ENCODE assay signal across 9 mouse cellular contexts in the genomic region with DNA sequence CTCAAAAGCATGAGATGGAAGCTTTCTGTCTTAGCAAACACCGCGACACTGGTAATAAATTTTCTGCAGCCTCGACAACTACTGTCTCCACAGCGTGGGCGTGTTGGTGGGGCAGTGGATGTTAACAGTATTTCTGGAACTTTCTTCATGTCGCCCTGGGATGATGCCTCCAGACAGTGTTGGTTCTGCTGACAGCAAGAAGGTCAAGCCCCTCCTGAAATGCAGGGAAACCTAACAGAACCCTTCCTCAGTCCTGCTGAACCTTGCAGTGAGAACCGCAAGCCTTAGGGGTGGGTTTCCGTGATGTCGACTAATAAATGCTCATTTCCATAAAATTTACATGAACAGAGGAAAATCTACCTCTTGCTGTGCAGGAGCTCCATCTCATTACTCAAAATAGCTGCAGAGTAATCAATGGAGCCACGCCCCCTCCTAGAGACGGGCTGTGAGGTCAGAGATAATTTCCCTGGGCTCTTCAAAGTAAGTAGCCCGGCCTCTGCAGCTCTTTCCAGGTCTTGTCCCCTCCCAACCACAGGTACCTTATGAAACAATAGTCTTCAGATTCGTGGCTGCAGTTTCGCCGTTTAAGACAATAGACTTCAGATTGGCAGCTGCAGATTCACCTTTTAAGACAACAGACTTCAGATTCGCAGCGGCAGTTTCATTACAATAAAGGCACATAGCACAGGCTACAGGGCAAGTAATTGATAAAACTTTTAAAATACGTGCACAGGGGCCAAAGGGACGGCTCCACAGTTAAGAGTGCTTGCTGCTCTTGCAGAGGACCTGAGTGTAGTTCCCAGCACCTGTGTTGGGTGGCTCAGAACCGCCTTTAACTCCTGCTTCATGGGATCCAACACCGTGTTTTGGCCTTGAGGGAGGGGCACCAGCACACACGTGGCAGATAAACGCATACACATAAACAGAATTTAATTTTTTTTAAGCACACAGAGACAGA.
DNase-seq lines count a peak whose midpoint lies in the region; ATAC-seq and TF ChIP-seq lines count a peak whose summit lies in the region.
"Had no signal": no experiment of that assay in that cellular context is flagged by ENCODE, and none has a peak within 500 bp of the region (broad histone marks: within the 10 kb centered on the region; RNA-seq: fewer than 3 reads in every experiment).

No protein-coding gene starts in this region.

- H3K4me2 ChIP-seq in embryonic facial prominence, embryonic 15.5 days (replicated peaks): peak overlapping the region; percentile 56

- WGBS in embryonic facial prominence, embryonic 15.5 days: 50% methylated on average over 23 of the region's 23 CpGs
- WGBS in hindbrain, embryonic 10.5 days: 59% methylated on average over 23 of the region's 23 CpGs

- no peak for TF ChIP-seq EP300 in ES-Bruce4 (IDR thresholded peaks at IDR 0.05; ENCODE audit: insufficient read depth, low read depth, low read length)

- peak overlapping the region; percentile 10; the same call in 1 of the 2 replicates for H3K4me3 ChIP-seq in ES-Bruce4 (ENCODE audit: low read depth, low read length)
- H3K4me3 ChIP-seq in embryonic facial prominence, embryonic 15.5 days (replicated peaks): peak overlapping the region; percentile 43
- H3K4me3 ChIP-seq in hindbrain, embryonic 10.5 days: peak overlapping the region; percentile 49
- H3K4me3 ChIP-seq: erythroblast, embryonic 14.5 days had no signal

- ATAC-seq in embryonic facial prominence, embryonic 15.5 days (ENCODE audit: insufficient number of reproducible peaks, low FRiP score, low TSS enrichment, low read depth): no peak

- H3K27ac ChIP-seq in ES-Bruce4 (ENCODE audit: insufficient read depth, low read length): no peak overlapping the region
- no peak overlapping the region for H3K27ac ChIP-seq in embryonic facial prominence, embryonic 15.5 days (replicated peaks)
- H3K27ac ChIP-seq in hindbrain, embryonic 10.5 days: peak overlapping the region; percentile 79

- H3K4me1 ChIP-seq in ES-Bruce4 (ENCODE audit: control insufficient read depth, insufficient read depth, low read length): no peaks in the 10 kb centered on the region
- H3K4me1 ChIP-seq in embryonic facial prominence, embryonic 15.5 days: peaks cover 16% of the 10 kb centered on the region; the same call in 1 of the 2 replicates
- peaks cover 13% of the 10 kb centered on the region for H3K4me1 ChIP-seq in hindbrain, embryonic 10.5 days (replicated peaks)

- TF ChIP-seq CTCF in ES-Bruce4 (IDR thresholded peaks at IDR 0.05; ENCODE audit: low read depth, low read length): no peak

- no peaks in the 10 kb centered on the region for H3K27me3 ChIP-seq in ES-Bruce4 (ENCODE audit: control insufficient read depth, insufficient read depth, low read length, poor library complexity, severe bottlenecking)
- H3K27me3 ChIP-seq in embryonic facial prominence, embryonic 15.5 days: no peaks in the 10 kb centered on the region
- H3K27me3 ChIP-seq in hindbrain, embryonic 10.5 days (ENCODE audit: insufficient read depth, poor library complexity, severe bottlenecking): peaks cover 6% of the 10 kb centered on the region; the same call in 1 of the 2 replicates

- no peaks in the 10 kb centered on the region for H3K9me3 ChIP-seq in ES-Bruce4 (replicated peaks; ENCODE audit: control insufficient read depth, insufficient read depth, low read length, poor library complexity, severe bottlenecking)
- no peaks in the 10 kb centered on the region for H3K9me3 ChIP-seq in embryonic facial prominence, embryonic 15.5 days (replicated peaks)
- no peaks in the 10 kb centered on the region for H3K9me3 ChIP-seq in hindbrain, embryonic 10.5 days

- no peak for TF ChIP-seq POLR2A in ES-Bruce4 (IDR thresholded peaks at IDR 0.05; ENCODE audit: insufficient read depth, low read length)

- no peak overlapping the region for H3K9ac ChIP-seq in ES-Bruce4 (ENCODE audit: low read depth, poor library complexity, severe bottlenecking)
- 0 out of 2 replicates have a peak overlapping the region, but pooled peaks have one; percentile 19 for H3K9ac ChIP-seq in embryonic facial prominence, embryonic 15.5 days

- no peaks in the 10 kb centered on the region for H3K36me3 ChIP-seq in ES-Bruce4 (ENCODE audit: control insufficient read depth, insufficient read depth, low read length, poor library complexity, severe bottlenecking)
- no peaks in the 10 kb centered on the region for H3K36me3 ChIP-seq in embryonic facial prominence, embryonic 15.5 days
- H3K36me3 ChIP-seq in hindbrain, embryonic 10.5 days: no peaks in the 10 kb centered on the region

- peak; percentile 88 for DNase-seq in brain, adult 2 months (ENCODE audit: low read depth, low spot score)
- DNase-seq in hindbrain, embryonic 10.5 days (ENCODE audit: low spot score): peak; percentile 67
- peak; percentile 13 to 25 for DNase-seq in layer of hippocampus, postnatal 36 days
- DNase-seq in lung, postnatal 25 days (ENCODE audit: low spot score): peak; percentile 51
- peak; percentile 34 to 36 for DNase-seq in right cerebral cortex, adult 2 months (ENCODE audit: low spot score in 2 of 2)
- no peak for DNase-seq in gastrocnemius, postnatal 25 days
